Mouse (Mus musculus): ENCODE data around the gene Vat1l. TPM values are rescaled to one million over a fixed set of nuclear protein-coding genes. Genes with fewer than 3 reads are reported as not detected.
A peak's percentile ranks its signal among the peaks of the same experiment; 100 is the strongest.

Vat1l gene
- 76.2 and 79.7 TPM in 2 replicates for polyA plus RNA-seq (2015; fragmentation: Nextera tagmentation; extraction: Ambion mirVana)

GRCm38 (mm10) chr8:114205221-114205901 is at the start of gene Vat1l:
Gene Vat1l (plus strand): TSS chr8:114205612.
- Histone ChIP-seq H3K27ac (ENCODE audit: low read depth, low read length) (peak within 1 kb of the TSS; percentile 72), H3K4me1 (ENCODE audit: control insufficient read depth, insufficient read depth, low read depth, low read length) (peaks cover 8% of the 10 kb centered on the region; the same call in 1 of the 2 replicates), H3K4me3 (ENCODE audit: low read length) (peak within 1 kb of the TSS; percentile 81), H3K27me3 (replicated peaks; ENCODE audit: control insufficient read depth, insufficient read depth, low read length) (no peaks in the 10 kb centered on the region), H3K4me2 (ENCODE audit: low read length) (peak within 1 kb of the TSS; percentile 73), H3K36me3 (ENCODE audit: control insufficient read depth, insufficient read depth, low read length) (no peaks in the 10 kb centered on the region), H3K9ac (ENCODE audit: low read depth, low read length) (peak within 1 kb of the TSS; percentile 75), H3K9me3 (ENCODE audit: control insufficient read depth, low read length) (no peaks in the 10 kb centered on the region)
- ATAC-seq = peak; percentile 92
- WGBS = under 1% methylated on average over 39 of the region's 39 CpGs

- no peak overlapping the region for H3K4me2 ChIP-seq (ENCODE audit: low read length)
- H3K9me3 ChIP-seq (ENCODE audit: control insufficient read depth, low read length) = no peaks in the 10 kb centered on the region
- H3K27ac ChIP-seq (ENCODE audit: low read depth, low read length) = no peak overlapping the region
- H3K9ac ChIP-seq (ENCODE audit: low read depth, low read length) = no peak overlapping the region
- no peak overlapping the region for H3K4me3 ChIP-seq (ENCODE audit: low read length)
- no peaks in the 10 kb centered on the region for H3K36me3 ChIP-seq (ENCODE audit: control insufficient read depth, insufficient read depth, low read length)
- 52% methylated on average over 2 of the region's 2 CpGs for WGBS
- ATAC-seq = no peak
- H3K4me1 ChIP-seq (ENCODE audit: control insufficient read depth, insufficient read depth, low read depth, low read length) = no peaks in the 10 kb centered on the region
- H3K27me3 ChIP-seq (replicated peaks; ENCODE audit: control insufficient read depth, insufficient read depth, low read length) = no peaks in the 10 kb centered on the region
These were observed 46.8 kb upstream of the Vat1l start for GRCm38 (mm10) chr8:114158586-114158985.

- Histone ChIP-seq H3K4me1 (ENCODE audit: control insufficient read depth, insufficient read depth, low read depth, low read length) (no peaks in the 10 kb centered on the region), H3K36me3 (ENCODE audit: control insufficient read depth, insufficient read depth, low read length) (no peaks in the 10 kb centered on the region), H3K9me3 (ENCODE audit: control insufficient read depth, low read length) (no peaks in the 10 kb centered on the region), H3K27ac (ENCODE audit: low read depth, low read length) (no peak overlapping the region), H3K27me3 (replicated peaks; ENCODE audit: control insufficient read depth, insufficient read depth, low read length) (no peaks in the 10 kb centered on the region), H3K9ac (ENCODE audit: low read depth, low read length) (no peak overlapping the region), H3K4me3 (ENCODE audit: low read length) (no peak overlapping the region), H3K4me2 (ENCODE audit: low read length) (no peak overlapping the region)
- no peak for ATAC-seq
- WGBS = 90% methylated on average over 3 of the region's 3 CpGs
These were observed 45.7 kb upstream of the Vat1l start for GRCm38 (mm10) chr8:114159666-114160065.

GRCm38 (mm10) chr8:114163871-114164270 is 41.5 kb upstream of the Vat1l start:
- Histone ChIP-seq H3K27me3 (replicated peaks; ENCODE audit: control insufficient read depth, insufficient read depth, low read length) (no peaks in the 10 kb centered on the region), H3K9ac (ENCODE audit: low read depth, low read length) (no peak overlapping the region), H3K4me1 (ENCODE audit: control insufficient read depth, insufficient read depth, low read depth, low read length) (no peaks in the 10 kb centered on the region), H3K27ac (ENCODE audit: low read depth, low read length) (no peak overlapping the region), H3K4me2 (ENCODE audit: low read length) (no peak overlapping the region), H3K9me3 (ENCODE audit: control insufficient read depth, low read length) (no peaks in the 10 kb centered on the region), H3K4me3 (ENCODE audit: low read length) (no peak overlapping the region), H3K36me3 (ENCODE audit: control insufficient read depth, insufficient read depth, low read length) (no peaks in the 10 kb centered on the region)
- ATAC-seq = no peak
- WGBS = 85% methylated on average over 3 of the region's 3 CpGs

- Histone ChIP-seq H3K4me2 (ENCODE audit: low read length) (no peak overlapping the region), H3K4me1 (ENCODE audit: control insufficient read depth, insufficient read depth, low read depth, low read length) (no peaks in the 10 kb centered on the region), H3K27ac (ENCODE audit: low read depth, low read length) (no peak overlapping the region), H3K4me3 (ENCODE audit: low read length) (no peak overlapping the region), H3K36me3 (ENCODE audit: control insufficient read depth, insufficient read depth, low read length) (no peaks in the 10 kb centered on the region), H3K9me3 (ENCODE audit: control insufficient read depth, low read length) (no peaks in the 10 kb centered on the region), H3K27me3 (replicated peaks; ENCODE audit: control insufficient read depth, insufficient read depth, low read length) (no peaks in the 10 kb centered on the region), H3K9ac (ENCODE audit: low read depth, low read length) (no peak overlapping the region)
- ATAC-seq = peak; percentile 52; the same call in 1 of the 2 replicates
- WGBS = 79% methylated on average over 6 of the region's 6 CpGs
These were observed 40.8 kb upstream of the Vat1l start for GRCm38 (mm10) chr8:114164444-114165096.

- no peak overlapping the region for H3K9ac ChIP-seq (ENCODE audit: low read depth, low read length)
- ATAC-seq = no peak
- no peaks in the 10 kb centered on the region for H3K9me3 ChIP-seq (ENCODE audit: control insufficient read depth, low read length)
- no peaks in the 10 kb centered on the region for H3K36me3 ChIP-seq (ENCODE audit: control insufficient read depth, insufficient read depth, low read length)
- no peaks in the 10 kb centered on the region for H3K4me1 ChIP-seq (ENCODE audit: control insufficient read depth, insufficient read depth, low read depth, low read length)
- WGBS = 43% methylated on average over 2 of the region's 2 CpGs
- no peak overlapping the region for H3K4me3 ChIP-seq (ENCODE audit: low read length)
- no peaks in the 10 kb centered on the region for H3K27me3 ChIP-seq (replicated peaks; ENCODE audit: control insufficient read depth, insufficient read depth, low read length)
- H3K27ac ChIP-seq (ENCODE audit: low read depth, low read length) = no peak overlapping the region
- H3K4me2 ChIP-seq (ENCODE audit: low read length) = no peak overlapping the region
These were observed 39.7 kb upstream of the Vat1l start for GRCm38 (mm10) chr8:114165741-114166140.

- H3K9ac ChIP-seq (ENCODE audit: low read depth, low read length) = no peak overlapping the region
- no peak overlapping the region for H3K27ac ChIP-seq (ENCODE audit: low read depth, low read length)
- no peaks in the 10 kb centered on the region for H3K9me3 ChIP-seq (ENCODE audit: control insufficient read depth, low read length)
- no peak overlapping the region for H3K4me2 ChIP-seq (ENCODE audit: low read length)
- H3K4me3 ChIP-seq (ENCODE audit: low read length) = no peak overlapping the region
- no peak for ATAC-seq
- H3K4me1 ChIP-seq (ENCODE audit: control insufficient read depth, insufficient read depth, low read depth, low read length) = no peaks in the 10 kb centered on the region
- 72% methylated on average over 3 of the region's 3 CpGs for WGBS
- H3K27me3 ChIP-seq (replicated peaks; ENCODE audit: control insufficient read depth, insufficient read depth, low read length) = no peaks in the 10 kb centered on the region
- no peaks in the 10 kb centered on the region for H3K36me3 ChIP-seq (ENCODE audit: control insufficient read depth, insufficient read depth, low read length)
These were observed 28.7 kb upstream of the Vat1l start for GRCm38 (mm10) chr8:114176721-114177120.

GRCm38 (mm10) chr8:114193334-114193733 is 12.1 kb upstream of the Vat1l start:
- Histone ChIP-seq H3K4me1 (ENCODE audit: control insufficient read depth, insufficient read depth, low read depth, low read length) (no peaks in the 10 kb centered on the region), H3K9ac (ENCODE audit: low read depth, low read length) (no peak overlapping the region), H3K9me3 (ENCODE audit: control insufficient read depth, low read length) (no peaks in the 10 kb centered on the region), H3K4me3 (ENCODE audit: low read length) (no peak overlapping the region), H3K27ac (ENCODE audit: low read depth, low read length) (no peak overlapping the region), H3K4me2 (ENCODE audit: low read length) (no peak overlapping the region), H3K27me3 (replicated peaks; ENCODE audit: control insufficient read depth, insufficient read depth, low read length) (no peaks in the 10 kb centered on the region), H3K36me3 (ENCODE audit: control insufficient read depth, insufficient read depth, low read length) (no peaks in the 10 kb centered on the region)
- WGBS = 89% methylated on average over 5 of the region's 5 CpGs
- no peak for ATAC-seq

- Histone ChIP-seq H3K36me3 (ENCODE audit: control insufficient read depth, insufficient read depth, low read length) (no peaks in the 10 kb centered on the region), H3K4me1 (ENCODE audit: control insufficient read depth, insufficient read depth, low read depth, low read length) (no peaks in the 10 kb centered on the region), H3K9ac (ENCODE audit: low read depth, low read length) (no peak overlapping the region), H3K9me3 (ENCODE audit: control insufficient read depth, low read length) (no peaks in the 10 kb centered on the region), H3K27ac (ENCODE audit: low read depth, low read length) (no peak overlapping the region), H3K4me2 (ENCODE audit: low read length) (no peak overlapping the region), H3K4me3 (ENCODE audit: low read length) (no peak overlapping the region), H3K27me3 (replicated peaks; ENCODE audit: control insufficient read depth, insufficient read depth, low read length) (no peaks in the 10 kb centered on the region)
- 26% methylated on average over 2 of the region's 2 CpGs for WGBS
- no peak for ATAC-seq
These were observed 6.4 kb upstream of the Vat1l start for GRCm38 (mm10) chr8:114198990-114199389.
